Mouse (Mus musculus) retina, postnatal 1 day (tissue): ENCODE measurements around the gene Atp5g3.
"Not testable (repeated sequence)": the region's sequence is repeated elsewhere in the genome, so short reads cannot be mapped to it uniquely, and the experiment has no call there.

Source experiments
- DNase-seq: peaks from one replicate; pipeline ENCODE4 v3.0.0-alpha.2; 2012

The Atp5g3 gene

DNA sequence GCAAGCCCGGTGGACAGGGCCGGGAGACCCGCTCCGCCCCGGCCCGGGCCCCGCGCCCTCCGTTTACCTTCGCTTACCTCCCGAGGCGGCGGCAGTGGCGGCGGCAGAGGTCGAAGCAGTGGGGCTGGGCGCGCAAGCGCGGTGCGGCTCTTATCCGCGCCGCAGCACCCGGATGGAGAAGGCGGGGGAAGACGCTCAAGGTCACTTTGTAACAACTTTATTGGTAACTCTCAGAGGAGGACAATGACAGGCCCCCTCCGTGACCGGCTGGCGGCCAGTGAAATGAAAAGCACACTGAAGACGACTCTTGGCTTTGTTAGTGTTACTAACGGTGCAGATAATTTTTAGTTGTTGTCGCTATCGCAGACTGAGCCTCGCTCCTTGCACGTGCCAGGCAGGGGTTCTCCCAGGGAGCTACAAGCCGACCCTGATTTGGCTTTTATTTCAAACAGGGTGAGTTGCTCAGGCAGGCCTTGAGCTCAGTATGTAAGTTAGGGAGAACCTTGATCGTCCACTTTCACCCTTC is at the start of gene Atp5g3:
TSS of gene Atp5g3 (minus strand) at position 152 of the 526 bp plus-strand sequence.
- peak; percentile 96 for DNase-seq

DNA sequence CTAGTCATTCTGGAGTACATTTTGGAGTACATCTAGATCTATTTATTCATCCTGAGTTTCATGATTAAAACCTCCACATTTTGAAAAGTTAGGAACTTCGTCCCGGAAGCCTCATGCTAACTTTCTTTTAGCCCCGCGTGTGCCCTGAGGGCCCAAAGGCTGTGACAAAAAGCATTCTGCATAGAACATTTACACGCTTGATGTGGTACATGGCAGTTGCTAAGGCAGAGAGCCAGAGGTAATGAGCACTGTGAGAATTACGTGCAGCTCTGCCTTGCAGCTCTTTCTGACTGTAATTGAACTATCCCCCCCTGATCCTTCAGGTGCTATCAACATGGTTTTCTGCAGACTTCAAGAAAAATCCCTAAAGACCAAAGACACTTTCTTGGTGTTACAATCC is 47.2 kb upstream of the Atp5g3 start:
- DNase-seq = no peak

DNA sequence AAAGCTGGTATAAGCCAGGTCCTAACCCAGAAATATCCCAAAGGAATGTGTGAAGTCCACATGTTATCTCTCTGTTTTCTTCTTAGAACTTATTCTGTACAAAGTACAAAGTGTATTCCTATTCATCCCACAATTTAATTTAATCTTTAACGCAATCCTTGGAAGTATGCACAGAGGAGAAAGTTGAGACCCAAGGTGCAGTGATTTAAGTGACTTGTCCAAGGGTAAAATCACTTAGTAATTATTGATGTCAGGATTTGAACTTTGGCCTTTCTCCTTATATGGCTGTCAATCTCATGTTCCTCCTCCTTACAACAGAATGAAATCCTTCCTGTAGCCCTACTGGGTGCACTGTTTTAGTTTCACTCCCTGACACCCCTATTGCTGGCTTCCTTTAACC is 42.5 kb upstream of the Atp5g3 start:
- DNase-seq = no peak

DNA sequence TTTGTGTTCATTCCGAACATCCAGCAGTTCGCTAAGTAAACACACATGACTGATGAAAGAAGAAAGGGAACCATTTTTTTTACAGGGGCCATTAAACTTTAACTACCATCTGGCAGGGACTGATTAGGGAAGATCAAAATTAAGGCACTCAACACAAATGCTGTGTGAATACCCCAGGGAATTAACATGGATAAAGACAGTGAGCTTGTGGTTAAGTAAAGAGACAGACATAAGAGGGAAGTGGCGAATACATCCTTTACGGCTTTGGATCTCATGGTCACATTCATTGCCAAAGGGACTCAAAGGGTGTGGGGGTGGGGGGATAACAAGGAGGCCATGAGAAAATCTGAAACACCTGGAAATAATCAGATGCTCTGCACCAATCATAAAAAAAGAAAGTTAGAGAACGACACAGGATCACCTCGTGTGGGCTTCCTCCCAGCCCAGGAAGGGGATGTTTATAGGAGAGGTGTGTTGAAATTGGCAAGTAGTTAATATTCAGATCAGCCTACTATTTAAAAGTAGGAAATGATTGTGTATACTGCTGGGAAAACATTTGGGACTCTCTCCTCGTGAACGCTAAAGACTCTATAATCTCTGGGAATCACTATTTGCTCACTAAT is 41.6 kb upstream of the Atp5g3 start:
- peak; percentile 30 for DNase-seq

DNA sequence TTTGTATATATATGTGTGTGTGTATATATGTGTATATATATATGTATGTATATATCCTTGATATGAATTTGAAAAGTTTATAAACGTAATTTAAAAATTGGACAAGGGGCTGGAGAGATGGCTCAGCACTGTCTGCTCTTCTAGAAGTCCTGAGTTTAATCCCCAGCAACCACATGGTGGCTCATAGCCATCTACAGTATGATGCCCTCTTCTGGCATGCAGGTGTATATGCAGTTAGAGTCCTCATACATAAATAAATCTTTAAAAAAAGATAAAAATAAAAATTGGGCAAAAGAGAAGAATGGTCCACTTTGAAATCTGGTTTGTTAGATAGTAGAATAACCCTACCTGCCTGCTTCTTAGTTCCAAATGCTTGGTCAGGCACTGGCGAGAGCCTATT is 36.2 kb upstream of the Atp5g3 start:
- no peak for DNase-seq

DNA sequence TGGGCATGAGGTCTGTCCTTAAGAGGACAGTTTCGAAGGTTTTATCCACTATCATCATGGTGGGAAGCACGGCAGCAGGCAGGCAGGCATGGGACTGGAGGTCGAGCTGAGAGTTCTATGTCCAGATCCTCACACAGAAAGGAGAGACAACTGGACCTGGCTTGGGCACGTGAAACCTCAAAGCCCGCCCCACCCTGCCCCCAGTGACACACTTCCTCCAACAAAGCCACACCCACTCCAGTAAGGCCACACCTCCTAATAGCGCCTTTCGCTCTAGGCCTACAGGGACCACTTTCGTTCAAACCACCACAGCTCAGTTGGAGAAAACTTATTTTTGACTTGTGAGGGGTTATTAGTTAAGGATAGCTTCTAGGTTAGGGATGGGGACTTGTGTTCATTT is 32.6 kb upstream of the Atp5g3 start:
- no peak for DNase-seq

DNA sequence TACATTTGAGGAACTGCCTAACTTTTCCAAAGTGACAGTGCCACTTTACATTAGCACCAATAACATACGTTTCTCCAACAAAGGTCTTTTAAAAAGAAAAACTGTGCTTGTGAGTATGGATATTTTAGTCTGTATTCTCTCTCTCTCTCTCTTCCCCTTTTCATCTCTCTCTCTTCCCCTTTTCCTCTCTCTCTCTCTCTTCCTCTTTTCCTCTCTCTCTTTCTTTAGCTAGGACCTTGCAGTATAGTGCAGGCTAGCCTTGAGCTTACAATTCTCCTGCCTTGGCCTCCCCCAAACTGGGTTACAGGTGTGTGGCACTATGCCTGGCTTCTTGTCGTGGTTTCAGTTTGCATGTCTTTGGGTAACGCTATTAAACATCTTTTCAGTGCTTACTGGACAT is 31.7 kb upstream of the Atp5g3 start:
- DNase-seq = no peak

DNA sequence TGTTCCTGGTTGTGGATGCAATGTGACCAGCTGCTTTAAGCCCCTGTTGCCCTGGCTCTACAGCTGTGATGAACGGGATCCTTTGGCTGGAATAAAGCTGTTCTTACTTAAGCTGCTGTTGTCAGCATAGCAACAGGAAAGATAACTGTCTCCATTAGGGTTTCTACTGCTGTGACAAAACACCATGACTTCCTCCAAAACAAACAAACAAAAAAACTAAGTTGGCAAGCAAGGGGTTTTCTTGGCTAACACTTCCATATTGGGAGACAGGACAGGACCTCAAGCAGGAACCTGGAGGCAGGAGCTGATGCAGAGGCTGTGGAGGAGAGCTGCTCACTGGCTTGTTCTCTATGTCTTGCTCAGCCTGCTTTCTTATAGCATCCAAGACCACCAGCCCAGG is 30.2 kb upstream of the Atp5g3 start:
- no peak for DNase-seq

DNA sequence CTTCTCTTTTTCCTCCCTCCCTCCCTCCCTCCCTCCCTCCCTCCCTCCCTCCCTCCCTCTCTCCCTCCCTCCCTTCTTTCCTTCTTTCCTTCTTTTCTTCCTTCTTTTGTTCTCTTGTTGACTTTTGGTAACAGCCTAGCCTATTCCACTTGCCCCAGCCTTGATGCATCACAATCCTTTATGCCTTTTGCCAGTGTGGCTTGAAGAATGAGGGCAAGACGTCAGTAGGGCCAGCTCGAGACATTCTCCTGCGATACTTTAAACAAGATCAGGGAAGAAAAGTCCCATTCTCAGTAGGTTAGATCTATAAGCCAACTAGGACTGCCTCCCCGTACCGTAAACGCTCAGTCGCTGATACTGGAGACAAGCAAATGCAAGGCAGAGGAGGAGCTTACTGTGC is 29.3 kb upstream of the Atp5g3 start:
- no peak for DNase-seq

DNA sequence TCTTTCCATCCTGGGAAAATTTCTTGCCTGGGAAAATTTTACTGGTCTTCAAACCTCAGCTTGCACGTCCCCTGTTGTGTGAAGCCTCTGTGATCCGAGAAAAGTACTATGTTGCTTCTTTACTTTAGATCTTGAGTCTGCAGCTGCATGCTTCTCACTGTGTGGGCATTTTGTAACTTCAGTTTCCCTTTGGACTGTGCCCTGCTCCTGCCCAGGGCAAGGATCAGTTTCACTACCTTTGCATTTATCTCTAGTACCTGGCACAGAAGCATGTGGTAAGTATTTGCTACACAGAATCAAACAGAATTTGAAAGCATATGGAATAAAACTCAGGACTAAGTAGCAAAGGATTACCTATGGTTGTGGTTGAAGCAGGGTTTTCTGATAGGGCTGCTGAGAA is 27.8 kb upstream of the Atp5g3 start:
- DNase-seq = no peak

DNA sequence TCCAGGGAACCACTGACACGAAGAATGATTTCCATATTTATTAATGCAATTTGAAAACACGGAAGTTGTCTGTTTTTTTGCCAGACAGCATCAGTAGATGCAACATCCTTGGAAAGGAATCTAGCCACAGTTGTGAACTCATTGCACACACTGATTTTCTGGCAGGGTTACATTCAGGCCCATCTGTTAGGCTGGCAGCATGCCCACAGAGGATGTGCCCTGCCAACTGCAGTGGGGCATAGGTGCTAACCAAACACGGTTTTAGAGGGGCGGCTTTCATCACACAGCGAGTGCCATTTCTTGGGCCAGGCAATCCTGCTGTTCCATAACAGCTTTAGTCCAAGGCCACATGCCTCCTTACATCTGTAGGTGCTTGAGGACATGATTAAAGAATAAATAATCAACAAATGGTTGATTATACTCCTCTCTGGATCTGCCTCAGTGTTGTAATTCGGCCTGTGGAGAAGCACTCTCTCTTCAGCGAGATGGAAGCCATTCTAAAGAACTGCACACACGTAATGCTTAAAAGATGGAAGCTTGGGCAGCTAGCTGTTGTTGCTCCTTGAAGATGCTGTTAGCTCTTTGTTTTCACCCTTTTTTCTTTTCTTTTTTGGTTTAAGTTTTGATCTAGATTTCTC is 21.7 kb upstream of the Atp5g3 start:
- peak; percentile 28 for DNase-seq

DNA sequence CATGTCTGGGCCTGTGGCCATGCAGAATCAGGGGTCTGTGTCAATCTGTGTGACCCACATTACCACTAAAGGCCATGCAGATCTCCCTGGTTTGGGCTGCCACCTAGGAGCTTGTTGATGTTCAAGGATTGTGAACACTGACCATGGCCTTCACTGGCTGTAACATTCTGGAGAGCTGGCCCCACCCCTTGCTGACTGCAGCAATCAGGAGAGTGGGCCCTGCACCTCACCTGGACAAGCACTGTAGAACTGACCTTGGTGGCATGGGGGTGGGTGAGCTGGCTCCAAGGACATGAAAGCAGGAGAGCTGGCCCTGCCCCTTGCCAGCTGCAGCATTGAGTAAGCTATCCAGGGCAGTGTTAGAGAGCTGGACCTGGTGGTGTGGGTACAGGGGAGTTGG is 16.6 kb upstream of the Atp5g3 start:
- no peak for DNase-seq

DNA sequence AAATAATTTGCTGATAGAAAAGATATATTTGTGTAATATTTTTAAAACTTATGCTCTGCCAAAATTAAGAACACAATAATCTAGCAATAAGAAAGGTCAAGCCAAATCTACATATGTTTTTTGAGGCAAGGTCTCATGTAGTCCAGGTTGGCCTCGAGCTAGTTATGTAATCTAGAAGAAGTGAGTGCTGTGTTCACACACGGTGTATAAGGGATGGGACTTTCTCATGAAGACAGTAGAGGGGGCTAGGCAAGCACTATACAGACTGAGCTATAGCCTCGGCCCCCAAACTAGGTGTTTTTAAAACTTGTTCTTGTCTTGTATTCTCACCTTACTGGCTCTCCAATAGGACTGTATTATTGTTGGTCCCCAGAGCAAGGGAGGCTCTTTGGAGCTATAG is 14.4 kb upstream of the Atp5g3 start:
- DNase-seq = no peak

DNA sequence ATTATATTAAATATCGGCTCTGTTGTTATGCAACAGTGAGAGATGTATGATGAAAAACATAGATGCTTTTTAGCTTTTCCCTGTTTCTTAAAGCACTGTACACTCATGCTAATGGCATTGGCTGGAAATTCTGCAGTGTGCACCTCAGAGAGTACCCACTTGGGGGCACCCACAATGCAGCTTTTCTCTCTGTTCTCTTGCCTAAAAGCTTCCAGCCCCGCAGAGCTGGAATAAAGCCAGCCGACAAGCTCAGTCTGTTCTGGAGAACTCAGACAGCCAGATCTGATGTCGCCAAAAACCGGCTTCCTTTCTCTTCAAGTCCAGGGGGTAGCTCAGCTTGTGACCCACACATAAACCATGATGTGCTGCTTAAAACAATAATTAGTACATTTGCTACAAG is 14.0 kb upstream of the Atp5g3 start:
- peak; percentile 82 for DNase-seq

DNA sequence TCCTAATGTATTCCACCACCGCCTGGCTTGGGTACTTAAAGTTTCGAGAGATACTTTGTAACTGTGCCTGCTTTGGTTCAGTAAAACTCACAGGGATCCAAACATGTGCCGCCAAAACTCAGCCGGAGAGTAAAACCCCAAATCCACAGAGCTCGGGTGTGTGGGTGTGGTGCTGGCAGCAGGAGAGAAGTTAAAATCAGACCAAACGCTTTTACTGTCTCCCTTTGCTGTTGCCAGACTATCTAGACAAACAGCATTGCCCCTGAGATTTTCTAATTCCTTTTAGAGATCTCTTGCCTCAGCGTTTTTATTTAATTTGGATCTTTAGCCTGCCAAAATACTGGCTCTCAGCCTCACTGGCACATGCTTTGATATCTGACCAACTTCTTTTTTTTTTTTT is 8.5 kb upstream of the Atp5g3 start:
- DNase-seq = no peak

DNA sequence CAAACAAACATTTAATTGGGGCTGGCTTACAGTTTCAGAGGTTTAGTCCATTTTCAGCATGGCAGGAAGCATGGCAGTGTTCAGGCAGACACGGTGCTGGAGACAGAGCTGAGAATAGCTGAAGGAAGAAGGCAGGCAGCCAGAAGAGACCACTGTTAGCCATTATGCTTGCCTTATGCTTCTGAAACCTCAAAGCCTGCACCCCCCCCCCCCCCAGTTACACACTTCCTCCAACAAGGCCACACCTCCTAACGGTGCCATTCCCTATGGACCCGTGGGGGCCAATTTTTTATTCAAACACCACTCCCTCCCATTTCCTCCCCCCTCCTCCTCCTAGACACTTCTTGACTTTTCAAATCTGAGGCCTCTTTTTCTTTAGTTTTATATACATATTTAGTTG is 1.1 kb upstream of the Atp5g3 start:
- DNase-seq = no peak

DNA sequence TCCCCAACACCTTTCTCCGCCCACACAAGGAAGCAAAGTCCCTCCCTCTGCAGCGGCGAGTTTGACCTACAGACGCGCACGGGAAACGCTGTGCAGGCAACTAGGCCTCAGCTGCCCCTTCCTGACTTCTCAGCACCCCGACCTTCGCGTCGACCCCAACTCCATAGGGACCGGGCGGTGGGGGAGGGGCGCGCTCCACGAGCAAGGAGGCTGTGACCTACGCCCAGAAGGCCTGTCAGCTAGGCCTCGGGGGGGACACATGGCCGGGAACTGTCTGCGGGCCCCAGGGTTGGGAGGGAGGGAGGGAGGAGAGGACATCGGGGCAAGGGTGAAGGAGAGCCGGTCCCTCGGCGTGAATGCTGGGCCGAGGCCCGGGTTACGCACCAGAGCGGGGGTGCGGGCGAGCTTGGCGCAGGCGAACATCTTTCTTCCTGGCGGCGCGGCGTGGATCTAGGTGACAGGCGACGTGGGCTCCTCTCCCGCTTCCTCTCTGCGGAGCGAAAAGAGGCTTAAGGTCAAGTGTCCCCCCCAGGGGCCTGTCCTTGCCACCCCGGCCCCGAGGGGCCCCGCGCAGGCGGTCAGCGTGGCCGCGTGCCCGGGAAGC is 453 bp downstream of the Atp5g3 start:
- DNase-seq = peak; percentile 60

DNA sequence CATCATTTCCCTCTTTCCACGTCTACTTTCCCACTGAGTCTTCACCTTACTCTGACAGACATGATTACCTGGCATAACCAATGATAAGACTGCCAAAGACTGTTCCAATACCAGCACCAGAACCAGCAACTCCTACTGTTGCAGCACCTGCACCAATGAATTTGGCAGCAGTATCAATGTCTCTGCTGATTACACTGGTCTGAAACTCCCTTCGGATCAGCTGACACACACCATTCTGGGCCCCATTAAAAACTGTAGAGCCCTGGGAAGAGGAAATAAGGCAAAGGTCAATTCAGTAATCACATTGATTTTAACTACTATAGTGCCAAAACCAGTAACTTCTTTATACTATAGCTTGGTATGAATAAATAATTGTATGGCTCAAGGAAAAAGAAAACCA is 2.0 kb downstream of the Atp5g3 start:
- DNase-seq = no peak

DNA sequence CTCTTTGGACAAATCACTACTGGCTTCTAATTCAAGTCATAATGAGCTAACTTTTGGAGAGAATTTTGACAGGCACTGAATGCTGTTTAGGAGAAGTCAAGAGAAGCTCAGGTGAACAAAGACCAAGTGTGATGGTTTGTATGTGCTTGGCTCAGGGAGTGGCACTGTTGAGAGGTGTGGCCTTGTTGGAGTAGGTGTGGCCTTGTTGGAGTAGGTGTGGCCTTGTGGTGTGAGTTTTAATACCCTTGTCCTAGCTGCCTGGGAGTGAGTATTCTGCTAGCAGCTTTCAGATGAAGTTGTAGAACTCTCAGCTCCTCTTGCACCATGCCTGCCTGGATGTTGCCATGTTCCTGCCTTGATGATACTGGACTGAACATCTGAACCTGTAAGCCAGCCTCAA is 6.4 kb downstream of the Atp5g3 start:
- not testable (repeated sequence) for DNase-seq

DNA sequence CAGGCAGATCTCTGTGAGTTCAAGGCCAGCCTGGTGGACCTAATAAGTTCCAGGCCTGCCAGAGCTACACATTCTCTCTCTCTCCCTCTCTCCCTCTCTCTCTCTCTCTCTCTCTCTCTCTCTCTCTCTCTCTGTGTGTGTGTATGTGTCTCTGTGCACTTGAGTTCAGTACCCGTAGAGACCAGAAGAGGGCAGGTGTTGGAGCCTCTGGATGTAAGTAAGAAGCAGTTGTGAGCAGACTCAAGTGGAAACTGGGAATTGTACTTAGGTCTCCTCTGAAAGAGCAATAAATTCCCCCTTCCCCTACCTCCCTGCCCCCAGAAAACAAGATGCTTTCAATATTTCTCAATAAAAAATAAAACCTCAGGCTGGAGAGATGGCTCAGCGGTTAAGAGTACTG is 7.6 kb downstream of the Atp5g3 start:
- DNase-seq = no peak

DNA sequence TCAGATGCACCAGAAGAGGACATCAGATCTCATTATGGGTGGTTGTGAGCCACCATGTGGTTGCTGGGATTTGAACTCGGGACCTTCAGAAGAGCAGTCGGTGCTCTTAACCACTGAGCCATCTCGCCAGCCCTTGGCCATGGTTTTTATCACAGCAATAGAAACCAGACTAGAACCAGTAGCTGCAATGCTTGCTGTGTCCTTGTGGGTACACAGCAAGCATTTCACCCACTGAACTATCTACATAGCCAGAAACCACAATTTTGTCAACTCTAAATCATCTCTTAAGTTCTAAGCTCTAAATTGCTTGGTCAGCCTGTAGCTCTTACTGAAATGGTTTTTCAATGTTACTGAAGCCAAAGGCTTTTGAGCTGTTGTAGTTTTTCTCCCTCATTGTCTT is 8.8 kb downstream of the Atp5g3 start:
- not testable (repeated sequence) for DNase-seq

DNA sequence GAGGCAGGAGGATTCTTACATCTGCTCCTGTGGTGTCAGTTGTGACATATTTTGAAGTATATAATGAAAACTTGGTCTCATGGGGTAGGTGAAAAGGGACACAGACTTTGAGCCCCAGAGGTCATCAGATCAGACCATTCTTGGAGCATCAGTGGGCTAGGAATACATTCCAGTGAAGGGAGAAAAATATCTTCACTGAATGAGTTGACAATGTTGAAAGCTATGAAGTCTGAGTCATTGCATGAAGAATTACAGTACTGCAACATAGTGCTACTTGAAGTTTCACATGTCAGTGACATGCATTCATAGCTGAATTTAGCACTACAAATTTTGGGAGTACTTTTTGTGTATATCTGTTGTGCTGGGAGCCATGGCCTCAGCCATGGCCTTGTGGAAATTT is 10.0 kb downstream of the Atp5g3 start:
- DNase-seq = no peak

DNA sequence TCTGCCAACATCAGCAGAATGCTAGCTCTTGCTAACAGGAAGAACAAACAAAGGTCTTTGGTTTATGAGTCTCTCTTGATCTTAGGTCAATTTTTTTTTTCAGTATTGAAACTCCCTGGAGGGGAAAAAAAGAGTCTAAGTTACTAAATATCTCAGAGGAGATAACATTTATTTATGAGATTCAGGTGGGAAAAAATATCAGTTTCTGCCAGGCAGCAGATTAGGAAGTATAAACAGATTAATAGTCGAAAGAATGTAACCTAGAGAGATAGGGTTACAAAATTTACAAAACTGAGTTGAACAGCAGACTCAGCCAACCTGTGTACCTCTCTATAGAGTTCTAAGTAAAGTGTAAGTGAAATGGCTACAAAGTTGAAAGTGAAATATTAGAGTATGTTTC is 10.8 kb downstream of the Atp5g3 start:
- no peak for DNase-seq

DNA sequence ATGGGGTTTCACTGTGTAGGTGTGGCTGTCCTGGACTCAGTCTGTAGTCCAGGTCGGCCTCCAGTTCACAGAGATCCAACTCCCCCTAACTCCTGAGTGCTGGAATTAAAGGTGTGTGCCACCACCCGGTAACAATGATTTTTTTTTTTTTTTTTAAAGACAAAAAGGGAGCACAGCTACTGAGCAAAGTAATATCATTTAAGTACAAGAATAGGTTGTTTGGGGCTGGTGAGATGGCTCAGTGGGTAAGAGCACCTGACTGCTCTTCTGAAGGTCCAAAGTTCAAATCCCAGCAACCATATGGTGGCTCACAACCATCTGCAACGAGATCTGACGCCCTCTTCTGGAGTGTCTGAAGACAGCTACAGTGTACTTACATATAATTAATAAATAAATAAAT is 14.2 kb downstream of the Atp5g3 start:
- DNase-seq = not testable (repeated sequence)
